Mouse (Mus musculus) testis, postnatal 10 days (tissue): ENCODE measurements at regions not wholly inside any gene's neighbourhood (a gene's known extent, or its start where the extent isn't known, plus 50 kb on each side); places are given as distances from the start of the nearest gene placed in this dataset.

Experiments used
- DNase-seq: peaks from one replicate; pipeline ENCODE4 v3.0.0; 2021; ENCODE audit warnings: low spot score

DNA sequence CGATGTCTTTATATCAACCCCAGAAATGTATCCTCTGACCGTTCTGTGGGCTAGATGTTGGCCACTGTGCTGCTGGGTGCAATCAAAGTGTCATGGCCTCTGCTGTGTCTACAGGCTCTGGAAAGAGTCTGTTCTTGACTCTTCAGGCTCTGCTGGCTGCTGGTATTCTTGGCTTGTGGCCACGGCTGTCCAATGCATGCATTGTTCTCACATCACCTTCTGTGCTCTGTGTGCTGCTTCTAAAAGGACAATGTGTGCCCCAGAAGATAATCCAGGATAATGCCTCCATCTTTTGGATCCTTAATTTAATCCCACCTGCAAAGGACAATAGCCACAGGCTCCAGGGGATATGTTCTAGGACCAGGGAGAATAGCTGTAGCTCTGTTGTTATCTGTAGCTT lies 77.5 kb upstream of the Dapl1 start:
- DNase-seq, result peak; percentile 61

DNA sequence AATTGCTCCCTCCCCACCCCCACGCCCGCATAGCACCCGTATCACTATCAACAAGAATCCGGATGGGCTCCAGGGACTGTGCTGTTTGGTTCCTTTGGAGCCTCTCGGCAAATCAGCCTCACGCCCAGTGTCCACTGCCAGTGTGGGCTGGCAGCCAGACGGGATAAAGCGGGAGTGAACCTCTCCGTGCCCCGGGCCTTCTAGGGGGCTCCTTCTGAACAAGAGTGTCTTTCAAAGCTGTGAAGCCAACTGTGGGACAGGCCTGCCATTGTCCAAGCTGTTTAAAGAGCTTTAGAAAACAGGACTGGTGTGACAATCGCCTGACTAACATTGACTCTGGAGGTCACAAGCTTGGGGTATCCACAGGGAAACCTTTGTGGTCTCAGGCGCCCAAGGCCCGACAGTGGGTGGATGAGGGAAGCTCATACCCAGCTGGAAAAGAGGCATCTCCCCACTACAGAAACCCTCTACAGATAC lies 76.9 kb upstream of the Dapl1 start:
- peak; percentile 62 for DNase-seq

DNA sequence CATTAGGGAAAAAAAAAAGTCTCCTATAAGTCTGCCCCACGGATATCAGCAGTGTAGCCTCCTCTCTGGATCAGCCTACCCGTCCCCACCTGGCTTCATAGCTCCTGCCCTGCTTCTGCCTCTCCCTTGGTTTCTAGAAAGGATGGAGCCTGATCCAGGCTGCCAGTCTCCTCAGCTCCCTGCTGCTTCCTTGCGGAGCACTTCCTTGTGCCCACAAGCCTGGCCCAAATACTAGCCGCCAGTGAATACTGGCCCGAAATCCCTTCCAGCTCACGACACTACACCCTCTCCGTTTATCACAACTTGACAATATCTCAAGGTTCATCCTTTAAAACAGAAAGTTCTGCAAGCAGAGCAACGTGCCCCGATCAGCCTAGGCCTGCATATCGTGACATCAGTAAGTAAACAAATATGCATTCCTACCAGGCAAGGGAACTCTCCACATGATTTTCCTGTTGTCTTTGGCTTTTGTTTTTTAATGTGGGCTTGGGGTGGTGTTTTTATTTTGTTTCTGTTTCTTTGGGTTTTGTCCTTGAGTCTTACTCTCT lies 76.3 kb upstream of the Dapl1 start:
- no peak for DNase-seq

DNA sequence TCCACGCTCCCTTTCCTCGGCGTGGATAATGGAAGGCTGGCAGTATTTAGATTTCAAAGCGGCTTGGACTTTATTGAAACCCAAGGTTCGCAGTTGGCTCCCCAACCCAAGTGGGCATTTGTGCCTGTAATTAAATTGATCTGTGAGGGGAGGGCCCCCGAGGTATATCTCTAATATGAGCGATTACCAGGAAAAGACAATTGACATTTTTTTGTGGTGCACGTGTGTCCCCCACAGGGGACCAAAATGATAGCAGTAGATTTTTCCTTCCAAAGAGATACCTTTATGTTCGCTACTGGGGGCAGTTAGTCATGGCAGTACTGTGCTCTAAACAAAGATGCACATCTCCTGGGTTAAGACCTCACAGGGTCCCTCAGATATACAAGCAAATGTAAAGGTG lies 69.8 kb upstream of the Dapl1 start:
- no peak for DNase-seq

DNA sequence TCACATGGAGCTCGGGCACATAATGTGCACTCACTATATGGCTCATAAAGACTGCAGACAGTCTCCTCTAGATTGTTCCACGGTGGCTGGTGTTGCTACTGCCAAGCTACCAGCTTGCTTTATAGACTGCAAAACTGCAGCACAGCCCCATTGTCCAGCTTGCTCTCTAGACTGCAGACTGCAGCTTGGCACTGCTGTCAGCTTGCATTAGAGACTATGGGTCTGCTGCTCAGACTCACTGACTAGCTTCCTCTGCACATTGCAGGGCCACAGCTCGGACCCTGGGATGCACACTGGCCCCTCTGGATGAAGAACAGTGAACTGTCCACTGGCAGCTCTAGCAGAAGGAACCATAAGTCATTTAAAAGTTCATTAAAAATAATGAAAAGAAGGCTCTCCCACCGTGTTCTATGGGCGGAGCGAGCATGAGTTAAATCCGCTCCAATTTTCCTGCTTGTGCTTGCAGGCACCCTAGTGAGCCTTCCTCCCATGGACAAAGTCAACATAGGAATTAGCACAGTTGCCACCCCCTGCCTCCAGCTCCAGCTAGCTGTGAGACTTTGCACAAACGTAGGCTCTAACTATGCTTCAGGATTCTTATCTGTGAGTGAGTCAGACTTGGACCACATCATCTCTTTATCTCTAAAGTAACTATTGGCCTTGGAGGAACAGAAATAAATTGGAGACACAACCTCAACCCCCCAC lies 67.8 kb upstream of the Dapl1 start:
- no peak for DNase-seq

DNA sequence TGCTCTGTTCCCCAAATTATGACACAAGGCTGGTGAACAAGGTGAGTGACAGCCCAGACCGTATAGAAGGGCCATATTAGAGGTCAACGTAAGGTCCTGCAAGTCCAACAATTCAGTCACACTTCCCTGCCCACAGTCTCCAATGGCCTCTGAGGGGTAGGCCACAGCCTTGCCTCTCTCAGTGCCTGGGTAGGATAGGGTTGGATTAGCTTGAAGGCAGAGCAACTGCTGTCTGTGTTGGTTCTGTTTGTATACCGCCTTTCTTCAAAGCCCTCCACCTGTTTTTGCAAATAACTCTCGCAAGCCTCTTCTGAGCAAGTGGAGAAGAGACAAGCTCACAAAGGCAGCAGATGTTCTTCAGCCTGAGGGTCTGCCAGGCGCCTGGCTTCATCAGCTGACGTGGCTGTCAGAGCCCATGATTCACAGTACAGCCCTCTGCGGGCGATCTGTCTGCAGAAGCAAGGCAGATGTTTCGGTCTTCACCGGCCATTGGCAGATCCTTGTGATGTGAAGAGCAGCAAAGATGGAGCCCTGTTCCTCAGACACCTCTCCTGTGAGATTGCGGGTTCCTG lies 67.0 kb upstream of the Dapl1 start:
- no peak for DNase-seq

DNA sequence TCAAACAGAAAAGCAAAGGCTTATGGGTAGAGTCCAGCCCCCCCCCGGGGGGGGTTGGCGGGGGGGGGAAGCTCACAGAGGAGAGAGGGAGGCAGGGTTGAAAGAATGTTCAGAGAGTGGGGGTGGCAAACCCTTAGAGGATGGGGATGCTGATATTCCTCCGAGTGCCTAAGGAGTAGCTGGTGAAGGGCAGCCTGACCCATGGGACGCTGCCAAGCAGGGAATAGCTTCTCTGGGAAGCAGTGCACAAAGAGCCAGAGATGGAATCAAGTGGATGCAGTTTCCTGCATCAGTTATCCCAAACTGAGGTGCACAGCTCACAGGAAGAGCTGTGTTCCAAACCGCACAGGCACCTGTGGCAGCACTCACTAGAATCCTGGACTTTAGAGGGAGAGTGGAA lies 64.0 kb upstream of the Dapl1 start:
- DNase-seq, result no peak

DNA sequence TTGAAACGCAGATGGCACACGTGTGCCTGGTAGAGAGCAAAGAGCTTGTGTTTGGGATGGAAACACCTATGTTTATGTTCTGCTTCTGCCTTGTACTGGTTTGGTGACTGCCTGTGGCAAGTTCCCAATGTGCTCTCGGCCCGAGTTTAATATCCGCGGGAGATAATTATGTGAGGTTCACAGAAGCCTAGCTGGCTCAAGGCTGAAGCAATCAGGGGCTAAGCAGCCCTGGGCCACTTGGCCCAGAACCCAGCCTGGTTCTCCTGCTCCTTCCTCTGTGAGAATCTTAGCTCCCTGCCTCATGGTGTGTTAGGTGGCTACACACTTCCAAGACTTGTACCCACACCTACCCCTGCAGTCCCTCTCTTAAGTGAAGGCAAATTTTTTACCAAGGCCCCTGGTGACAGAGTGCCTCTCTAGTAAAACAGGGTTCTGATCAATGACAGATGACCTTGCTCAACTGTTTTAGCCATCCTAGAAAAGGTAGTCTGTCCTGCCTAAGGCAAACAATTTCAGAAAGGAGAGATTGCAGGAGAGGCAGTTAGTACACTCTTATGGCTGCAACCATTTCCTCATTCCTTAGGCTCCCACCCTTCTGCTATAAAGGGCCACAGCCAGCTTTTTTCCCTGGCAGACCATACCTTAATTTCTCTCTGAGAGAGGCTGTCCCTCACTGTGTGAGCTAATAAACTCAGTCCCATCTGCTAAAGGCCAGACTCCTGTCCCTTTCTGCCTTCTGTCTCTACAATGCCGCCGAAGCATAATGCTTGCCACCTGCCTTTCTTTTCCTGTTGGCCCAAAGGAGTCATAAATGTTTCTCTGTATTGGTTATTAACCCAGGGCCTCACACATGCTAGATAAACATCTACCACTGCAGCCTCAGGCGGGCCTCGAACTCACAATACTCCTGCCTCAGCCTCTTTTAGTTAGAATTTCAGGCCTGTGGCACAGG lies 61.9 kb upstream of the Dapl1 start:
- DNase-seq, result no peak

DNA sequence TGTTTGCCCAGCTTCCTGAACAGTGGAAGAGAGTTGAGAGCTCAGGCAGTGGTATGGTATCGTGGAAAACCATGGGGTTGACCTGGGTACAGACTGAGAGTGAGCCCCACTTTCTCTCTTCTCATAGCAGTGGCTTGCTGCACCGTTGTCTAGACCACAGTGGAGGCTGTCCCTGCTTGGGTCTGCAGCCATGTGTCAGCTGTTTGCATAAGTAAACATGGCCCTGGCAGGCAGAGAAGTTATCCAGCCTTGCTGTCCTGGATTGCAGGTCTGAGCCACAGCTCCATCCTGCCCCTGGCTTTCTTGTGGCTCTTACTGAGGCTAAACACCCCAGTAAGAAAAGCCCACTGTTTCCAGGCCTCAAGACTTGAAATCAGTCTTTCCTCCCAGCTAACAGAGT lies 60.2 kb upstream of the Dapl1 start:
- no peak for DNase-seq

DNA sequence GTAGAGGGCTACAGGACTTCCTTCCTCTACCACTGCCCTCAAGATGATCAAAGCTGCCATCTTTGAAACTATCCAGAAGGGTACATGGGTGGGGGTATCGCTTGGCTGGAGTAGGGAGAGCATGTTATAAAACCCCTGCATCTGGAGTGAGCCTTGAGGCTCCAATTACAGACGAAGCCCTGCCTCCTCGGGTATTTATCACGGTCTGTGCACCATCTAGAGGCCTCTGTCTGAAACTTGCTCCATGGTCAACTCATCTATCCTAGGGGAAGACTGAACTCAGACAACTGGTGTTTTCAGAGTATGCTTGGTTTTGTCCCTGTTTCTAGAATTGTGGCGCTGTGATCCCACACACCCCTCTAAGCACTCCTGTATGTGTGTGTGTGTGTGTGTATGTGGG lies 59.7 kb upstream of the Dapl1 start:
- DNase-seq, result no peak

DNA sequence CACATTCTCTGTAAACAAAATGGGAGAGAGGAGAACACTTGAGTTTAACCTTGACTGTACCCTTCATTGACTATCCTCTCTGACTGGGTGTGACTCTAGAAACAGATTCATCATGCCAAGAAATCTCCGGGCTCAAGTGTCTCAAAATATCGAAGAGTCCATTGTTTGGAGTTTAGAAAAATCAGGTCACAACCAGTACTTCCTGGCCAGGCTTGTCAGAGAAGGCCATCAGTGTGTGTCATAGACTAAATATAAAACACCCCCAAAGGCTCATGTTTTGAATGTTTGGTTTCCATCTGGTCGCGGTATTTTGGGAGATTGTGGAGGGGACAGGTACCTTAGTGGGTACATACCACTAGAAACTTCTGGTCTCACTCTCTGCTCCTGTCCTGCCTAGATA lies 58.6 kb upstream of the Dapl1 start:
- no peak for DNase-seq

DNA sequence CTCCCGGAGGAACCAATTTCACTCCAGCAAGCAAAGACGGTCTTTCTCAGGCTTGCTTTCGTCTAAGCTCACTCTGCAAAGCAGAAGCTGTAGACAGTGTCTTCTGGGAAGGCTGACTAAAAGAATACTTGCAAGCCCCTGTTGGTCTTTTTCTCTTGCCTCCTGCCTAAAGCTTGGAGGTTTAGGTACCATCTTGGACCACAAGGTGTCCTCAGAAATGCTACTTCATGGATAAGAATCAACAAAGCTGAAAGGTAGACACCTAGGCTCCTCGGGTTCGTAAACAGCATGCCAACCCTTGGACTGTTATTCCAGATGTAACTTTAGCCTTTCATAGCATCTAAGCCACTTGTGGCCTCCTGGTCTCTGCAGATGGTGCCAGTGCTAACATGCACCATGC lies 53.0 kb upstream of the Dapl1 start:
- no peak for DNase-seq

DNA sequence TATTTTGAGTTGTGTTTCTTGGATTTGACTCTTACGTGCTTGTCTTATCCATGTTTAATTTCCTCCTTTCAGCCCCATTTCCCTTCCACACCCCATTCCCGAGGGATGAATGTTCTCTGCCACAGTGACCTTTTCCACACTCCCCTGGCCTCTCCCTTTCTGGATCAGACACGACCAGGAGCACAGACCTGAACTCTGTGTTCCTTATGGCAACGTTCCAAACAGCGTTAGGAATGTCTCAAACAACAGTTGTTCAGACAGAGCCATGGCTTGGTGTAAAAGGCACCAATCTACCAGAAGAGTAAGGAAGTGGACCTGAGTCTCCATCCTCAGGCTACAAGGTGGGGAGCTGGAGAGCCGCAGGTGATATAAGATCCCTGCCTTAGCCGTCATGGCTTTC lies 52.6 kb upstream of the Dapl1 start:
- DNase-seq, result no peak
